Mouse (Mus musculus) heart, adult 2 months (tissue): ENCODE measurements around the gene BC048403. TPM values are rescaled to one million over a fixed set of nuclear protein-coding genes. Genes with fewer than 3 reads are reported as not detected.

Source experiments
- DNase-seq, 2 experiments: peaks; one replicate each; pipeline ENCODE4 v3.0.0; 2021
- H3K27ac ChIP-seq: fragments of 200-600 bp; 2 replicates; pipeline ENCODE4 v1.8.1; 2022
- H3K27me3 ChIP-seq: fragments of 200-500 bp; 2 replicates; pipeline ENCODE4 v1.6.1; 2012; ENCODE audit warnings: mild to moderate bottlenecking, low read length, inconsistent platforms, mixed read lengths; ENCODE audit not compliant: control insufficient read depth, insufficient read depth
- H3K36me3 ChIP-seq: fragments of 200-500 bp; 2 replicates; pipeline ENCODE4 v1.6.1; 2012; ENCODE audit warnings: low read length, inconsistent platforms; ENCODE audit not compliant: control insufficient read depth, insufficient read depth
- H3K4me1 ChIP-seq: fragments of 200-500 bp; 2 replicates; pipeline ENCODE4 v1.6.1; 2011; ENCODE audit warnings: low read length; ENCODE audit not compliant: control insufficient read depth, insufficient read depth
- H3K4me3 ChIP-seq: fragments of 200-600 bp; 2 replicates; pipeline ENCODE4 v1.8.1; 2022
- H3K79me2 ChIP-seq: fragments of 200-500 bp; replicated peaks from 2 replicates; pipeline ENCODE4 v1.6.1; 2012; ENCODE audit warnings: mild to moderate bottlenecking, inconsistent platforms, low read length, moderate library complexity, mixed read lengths; ENCODE audit not compliant: control insufficient read depth, insufficient read depth
- H3K9ac ChIP-seq: fragments of 200-500 bp; 2 replicates; pipeline ENCODE4 v1.6.1; 2012; ENCODE audit warnings: low read depth, mild to moderate bottlenecking, control low read depth, inconsistent platforms, low read length, mixed read lengths
- CTCF ChIP-seq: fragments of 200-600 bp; IDR thresholded peaks from 2 replicates; pipeline ENCODE4 v1.8.1; 2022; ENCODE audit warnings: antibody characterized with exemption, mild to moderate bottlenecking, moderate library complexity
- EP300 ChIP-seq: fragments of 200-500 bp; IDR thresholded peaks from 2 replicates; pipeline ENCODE4 v1.6.1; 2011; ENCODE audit warnings: low read depth, low read length, control low read depth; ENCODE audit not compliant: insufficient read depth
- POLR2A ChIP-seq: fragments of 200-500 bp; IDR thresholded peaks from 2 replicates; pipeline ENCODE4 v1.6.1; 2011; ENCODE audit warnings: mild to moderate bottlenecking, low read depth, low read length, control low read depth; ENCODE audit not compliant: insufficient read depth
- WGBS: fragments of 180-500 bp; shearing (Covaris S2); methylation state at CpG from one replicate; pipeline ENCODE4 v1.1.7; 2018; 5-methylcytosine and 5-hydroxymethylcytosine counted together
- intact Hi-C: fragments of 180-260 bp; cut with DNase I; formaldehyde crosslinking; loops from one replicate; pipeline ENCODE4 v1.15.1; 2025
- polyA plus RNA-seq: library from polyadenylated mRNA; depleted of rRNA; stranded (reverse); fragments of >200 nt; gene quantifications from 2 replicates; pipeline ENCODE4 v1.2.3, GENCODE M21; 2012
- total RNA-seq, 2 experiments: library from RNA; stranded (reverse); gene quantifications; 2 replicates each; pipeline ENCODE4 v1.2.3; 2021

BC048403 gene
- total and polyA plus RNA-seq, 3 experiments, result 2.0 to 2.8 (median 2.2) TPM

GRCm38 (mm10) chr10:121704871-121705270 lies 34.9 kb upstream of the BC048403 start:
- Histone ChIP-seq H3K27me3 (no peaks in the 10 kb centered on the region), H3K4me1 (peaks cover 5% of the 10 kb centered on the region), H3K36me3 (no peaks in the 10 kb centered on the region), H3K4me3 (no peak overlapping the region), H3K9ac (no peak overlapping the region), H3K27ac (no peak overlapping the region), H3K79me2 (no peaks in the 10 kb centered on the region)
- WGBS, result 79% methylated on average over 6 of the region's 6 CpGs
- TF ChIP-seq EP300 (no peak), POLR2A (no peak), CTCF (no peak)
- DNase-seq, result peak in 1 of 2 experiments; percentile 27
- intact Hi-C loops, result loop anchor here (5.0 kb wide), 1 partner anchor 132 kb away; no protein-coding TSS in a partner anchor

DNA sequence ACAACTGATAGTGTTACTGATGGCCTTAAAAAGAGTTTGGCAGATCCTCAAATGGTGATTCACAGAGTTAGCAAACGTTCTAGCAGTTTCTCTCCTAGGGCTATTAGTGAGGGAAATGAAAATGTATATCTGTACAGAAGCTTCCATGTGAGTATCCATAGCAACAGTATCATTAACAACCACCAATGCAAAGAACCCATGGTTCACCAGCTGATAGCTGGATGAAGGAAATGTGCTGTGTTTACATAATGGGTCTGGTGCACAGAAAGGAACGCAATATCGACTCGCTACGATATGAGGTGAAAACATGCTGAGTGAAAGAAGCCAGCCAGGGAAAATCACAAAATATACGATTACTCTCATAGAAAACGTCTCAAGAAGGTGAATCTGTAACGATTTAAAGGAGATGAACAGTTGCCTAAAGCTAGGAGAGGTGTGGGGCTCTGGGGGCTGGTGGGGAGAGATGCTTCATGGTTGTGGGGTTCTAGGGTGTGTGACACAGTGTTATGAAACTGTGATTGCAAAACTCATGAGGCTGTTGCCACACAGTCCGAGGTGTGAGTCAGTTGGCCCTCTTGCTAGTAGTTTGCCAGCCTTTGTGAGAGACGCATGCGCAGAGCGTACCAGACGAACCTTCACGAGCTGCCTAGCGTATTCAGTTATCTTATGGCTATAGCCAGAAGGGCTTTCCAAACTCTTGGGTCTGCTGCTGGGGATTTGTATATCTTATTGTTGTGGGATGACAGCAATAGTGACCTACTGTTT lies 34.2 kb upstream of the BC048403 start:
- no peaks in the 10 kb centered on the region for H3K27me3 ChIP-seq
- no peaks in the 10 kb centered on the region for H3K79me2 ChIP-seq
- H3K27ac ChIP-seq, result no peak overlapping the region; the same call in 1 of the 2 replicates
- peak; percentile 32 to 56 for DNase-seq
- no peak overlapping the region for H3K9ac ChIP-seq
- WGBS, result 72% methylated on average over 15 of the region's 15 CpGs
- intact Hi-C loops, result no loop called here
- no peak overlapping the region for H3K4me3 ChIP-seq
- H3K4me1 ChIP-seq, result peaks cover 5% of the 10 kb centered on the region
- no peaks in the 10 kb centered on the region for H3K36me3 ChIP-seq
- TF ChIP-seq EP300, result no peak

- Histone ChIP-seq H3K4me3 (no peak overlapping the region), H3K27ac (no peak overlapping the region), H3K79me2 (no peaks in the 10 kb centered on the region), H3K27me3 (no peaks in the 10 kb centered on the region), H3K9ac (no peak overlapping the region), H3K4me1 (no peaks in the 10 kb centered on the region), H3K36me3 (no peaks in the 10 kb centered on the region)
- intact Hi-C loops, result no loop called here
- TF ChIP-seq POLR2A (no peak), CTCF (no peak), EP300 (no peak)
- DNase-seq, result no peak
Measured at GRCm38 (mm10) chr10:121716862-121717261, 22.9 kb upstream of the BC048403 start.

GRCm38 (mm10) chr10:121718896-121719585 lies 20.7 kb upstream of the BC048403 start:
- Histone ChIP-seq H3K27me3 (no peaks in the 10 kb centered on the region), H3K9ac (no peak overlapping the region), H3K4me3 (no peak overlapping the region), H3K36me3 (no peaks in the 10 kb centered on the region), H3K27ac (no peak overlapping the region), H3K4me1 (no peaks in the 10 kb centered on the region), H3K79me2 (no peaks in the 10 kb centered on the region)
- WGBS, result 89% methylated on average over 18 of the region's 18 CpGs
- no peak for DNase-seq
- intact Hi-C loops, result no loop called here
- no peak for TF ChIP-seq CTCF
- no peak for TF ChIP-seq EP300
- TF ChIP-seq POLR2A, result no peak

- TF ChIP-seq POLR2A (no peak), CTCF (no peak), EP300 (no peak)
- intact Hi-C loops, result no loop called here
- H3K4me1 ChIP-seq, result no peaks in the 10 kb centered on the region
- H3K27me3 ChIP-seq, result no peaks in the 10 kb centered on the region
- no peak overlapping the region for H3K4me3 ChIP-seq
- 92% methylated on average over 13 of the region's 13 CpGs for WGBS
- no peaks in the 10 kb centered on the region for H3K79me2 ChIP-seq
- no peaks in the 10 kb centered on the region for H3K36me3 ChIP-seq
- no peak overlapping the region for H3K9ac ChIP-seq
- no peak overlapping the region for H3K27ac ChIP-seq
- no peak for DNase-seq
Measured at GRCm38 (mm10) chr10:121720701-121721100, 19.0 kb upstream of the BC048403 start.

GRCm38 (mm10) chr10:121726505-121726904 lies 13.2 kb upstream of the BC048403 start:
- H3K4me1 ChIP-seq, result no peaks in the 10 kb centered on the region
- no peaks in the 10 kb centered on the region for H3K27me3 ChIP-seq
- intact Hi-C loops, result no loop called here
- H3K9ac ChIP-seq, result no peak overlapping the region
- 79% methylated on average over 4 of the region's 4 CpGs for WGBS
- DNase-seq, result no peak
- TF ChIP-seq EP300, result no peak
- no peak for TF ChIP-seq CTCF
- TF ChIP-seq POLR2A, result no peak
- H3K36me3 ChIP-seq, result no peaks in the 10 kb centered on the region
- H3K27ac ChIP-seq, result no peak overlapping the region
- H3K79me2 ChIP-seq, result no peaks in the 10 kb centered on the region
- H3K4me3 ChIP-seq, result no peak overlapping the region
